Mouse (Mus musculus): Measurements from ENCODE around the gene Rps8.
A peak's percentile ranks its signal among the peaks of the same experiment; 100 is the strongest.

The Rps8 gene

DNA sequence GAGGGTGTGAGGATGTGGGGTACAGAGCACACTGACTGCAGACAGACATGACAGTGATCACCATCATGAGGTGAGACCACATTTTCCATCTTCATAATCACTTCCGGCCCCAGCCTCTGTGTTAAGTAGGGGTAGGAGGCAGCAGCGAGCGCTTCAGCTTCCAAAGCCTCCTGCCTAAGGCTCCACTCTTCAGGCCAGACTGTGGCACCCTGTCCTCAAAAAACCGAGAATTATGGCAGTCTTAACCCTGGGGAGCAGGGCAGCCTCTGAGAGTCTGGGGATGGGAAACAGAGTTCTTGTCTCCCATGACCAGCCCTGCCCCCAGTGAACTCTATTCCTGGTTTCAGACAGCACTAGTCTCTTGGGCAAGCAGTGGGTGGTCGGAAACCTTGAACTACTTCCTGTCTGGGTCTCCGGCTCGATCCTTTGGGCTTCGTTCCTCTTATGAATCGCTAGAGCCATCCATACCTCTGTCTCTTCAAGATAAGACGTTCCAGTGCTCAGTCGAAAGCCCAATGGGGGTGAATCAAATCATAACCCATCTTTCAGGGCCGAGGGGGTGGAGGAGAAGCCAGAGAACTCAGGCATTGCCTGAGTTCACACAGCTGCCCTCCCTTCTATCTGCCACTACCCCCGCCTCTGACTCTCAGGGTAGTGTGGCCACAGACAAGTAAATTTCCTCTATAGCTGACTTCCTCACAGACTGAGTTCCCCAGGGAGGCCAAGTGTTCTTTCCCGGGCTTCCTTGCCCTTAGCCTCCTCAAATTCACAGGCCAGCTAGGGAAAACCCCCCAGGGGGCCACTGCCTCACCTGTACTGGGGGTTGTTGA, 31.3 kb downstream of the Rps8 start:
- DNase-seq: no peak

- DNase-seq: no peak
Observed at GRCm38 (mm10) chr4:117124218-117124517, 31.9 kb downstream of the Rps8 start.

GRCm38 (mm10) chr4:117123546-117124217, 32.4 kb downstream of the Rps8 start:
- no peak for DNase-seq

- DNase-seq: peak in 1 of 2 experiments; percentile 6
Observed at GRCm38 (mm10) chr4:117122209-117122608, 33.8 kb downstream of the Rps8 start.

- peak; percentile 91 to 93 for DNase-seq
Observed at GRCm38 (mm10) chr4:117120445-117121414, 35.3 kb downstream of the Rps8 start.

DNA sequence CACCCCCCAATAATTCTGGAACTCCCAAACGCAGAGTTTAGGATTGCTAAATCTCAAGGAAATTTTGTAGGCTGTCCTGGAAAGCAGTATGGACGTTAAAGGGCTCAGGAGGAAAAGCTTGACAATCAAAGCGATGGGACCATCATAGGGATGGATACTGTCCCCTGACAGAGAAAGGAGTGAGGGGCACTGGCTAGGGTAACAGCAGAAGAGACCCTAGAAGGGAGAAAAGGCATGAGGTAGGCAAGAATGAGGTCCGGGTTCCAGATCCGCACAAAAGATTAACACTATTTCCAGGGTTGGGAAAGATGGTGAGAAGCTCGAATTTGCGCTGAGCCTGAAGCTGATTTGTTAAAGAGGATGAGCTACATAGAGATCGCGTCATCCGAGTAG, 36.0 kb downstream of the Rps8 start:
- no peak for DNase-seq

DNA sequence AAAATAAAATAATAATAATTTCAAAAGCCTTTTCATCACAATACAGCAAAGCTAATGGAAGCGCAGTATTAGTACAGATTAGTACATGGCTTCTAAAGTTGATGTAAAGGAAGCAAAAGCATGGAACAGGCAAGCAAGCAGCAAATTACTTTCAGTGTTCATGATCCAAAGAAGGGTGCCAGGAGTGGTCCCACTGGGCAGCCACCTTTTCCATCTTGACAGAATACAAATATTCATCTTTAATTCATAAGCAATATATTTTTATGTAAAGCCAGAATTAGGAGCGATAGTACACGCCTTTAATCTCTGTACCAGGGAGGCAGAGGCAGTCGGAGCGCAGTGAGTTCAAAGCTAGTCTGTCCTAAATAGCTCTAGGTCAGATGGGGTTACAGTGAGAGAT, 36.4 kb downstream of the Rps8 start:
- no peak for DNase-seq

GRCm38 (mm10) chr4:117117931-117118330, 38.1 kb downstream of the Rps8 start:
- no peak for DNase-seq

DNA sequence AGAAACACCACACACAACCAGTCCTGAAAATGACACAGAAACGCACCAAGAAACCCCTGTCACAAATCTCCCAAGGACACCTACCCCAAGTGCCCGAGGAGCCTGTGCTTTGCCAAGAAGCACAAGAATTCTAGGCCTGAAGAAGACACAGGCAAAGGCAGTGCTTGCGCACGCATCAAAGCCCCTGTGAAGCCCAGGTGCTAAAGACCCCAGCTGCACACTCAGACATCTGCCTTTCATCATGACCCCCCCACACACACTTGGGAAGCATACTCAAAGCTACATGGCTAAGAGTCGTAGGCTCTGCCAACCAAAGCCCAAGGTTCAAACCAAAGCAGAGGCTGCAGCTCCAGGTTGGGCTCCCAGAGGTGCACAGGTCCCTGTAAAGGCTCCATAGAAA, 40.5 kb downstream of the Rps8 start:
- DNase-seq: no peak

DNA sequence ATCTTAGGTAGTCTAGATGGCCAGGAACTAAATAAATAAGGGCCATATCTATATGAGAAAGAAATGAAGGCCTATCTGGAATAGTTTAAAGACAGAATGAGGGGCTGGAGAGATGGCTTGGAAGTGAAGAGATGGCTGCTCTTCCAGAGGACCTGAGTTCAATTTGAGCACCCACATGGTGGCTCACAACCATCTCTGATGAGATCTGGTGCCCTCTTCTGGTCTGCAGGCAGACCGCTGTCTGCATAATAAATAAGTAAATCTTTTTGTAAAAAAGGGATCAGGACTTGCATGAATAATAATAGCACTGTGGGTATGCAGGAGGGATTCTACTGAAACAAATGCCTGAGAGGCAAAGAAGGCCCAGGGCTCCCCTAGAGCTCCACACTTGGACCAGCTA, 42.8 kb downstream of the Rps8 start:
- no peak for DNase-seq

- no peak for DNase-seq
Observed at GRCm38 (mm10) chr4:117110985-117111384, 45.1 kb downstream of the Rps8 start.

DNA sequence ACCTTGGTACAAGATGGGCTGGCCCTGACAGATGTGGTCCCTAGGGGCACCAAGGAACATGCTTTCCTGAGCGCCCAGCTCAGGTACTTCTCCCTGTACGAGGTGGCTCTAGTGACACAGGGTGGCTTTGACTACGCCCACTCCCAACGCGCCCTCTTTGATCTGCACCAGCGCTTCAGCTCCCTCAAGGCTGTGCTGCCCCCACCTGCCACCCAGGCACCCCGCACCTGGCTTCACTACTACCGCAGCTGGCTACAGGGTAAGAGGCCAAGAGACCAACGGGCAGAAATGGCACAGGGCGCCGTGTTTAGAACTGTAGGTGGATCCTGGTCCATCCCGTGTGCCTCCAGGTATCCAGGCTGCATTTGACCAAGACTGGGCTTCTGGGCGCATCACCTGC, 45.8 kb downstream of the Rps8 start:
- DNase-seq: no peak

DNA sequence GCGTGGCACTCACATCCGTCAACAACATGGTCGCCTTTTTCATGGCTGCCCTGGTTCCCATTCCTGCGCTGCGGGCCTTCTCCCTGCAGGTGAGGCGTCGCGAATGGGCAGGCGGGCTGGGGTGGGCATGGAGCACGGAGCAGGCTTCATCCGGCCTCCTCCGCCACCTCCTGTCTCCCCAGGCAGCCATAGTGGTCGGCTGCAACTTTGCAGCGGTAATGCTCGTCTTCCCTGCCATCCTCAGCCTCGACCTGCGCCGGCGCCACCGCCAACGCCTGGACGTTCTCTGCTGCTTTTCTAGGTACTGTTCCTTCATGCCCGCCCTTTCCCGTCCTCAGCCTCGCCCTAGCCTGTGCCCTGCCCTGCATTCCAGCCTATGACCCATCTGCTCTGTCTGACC, 46.7 kb downstream of the Rps8 start:
- no peak for DNase-seq

- no peak for DNase-seq
Observed at GRCm38 (mm10) chr4:117108524-117108849, 47.6 kb downstream of the Rps8 start.

GRCm38 (mm10) chr4:117107813-117108523, 48.1 kb downstream of the Rps8 start:
- DNase-seq: no peak

- DNase-seq: no peak
Observed at GRCm38 (mm10) chr4:117105127-117105526, 50.9 kb downstream of the Rps8 start.

DNA sequence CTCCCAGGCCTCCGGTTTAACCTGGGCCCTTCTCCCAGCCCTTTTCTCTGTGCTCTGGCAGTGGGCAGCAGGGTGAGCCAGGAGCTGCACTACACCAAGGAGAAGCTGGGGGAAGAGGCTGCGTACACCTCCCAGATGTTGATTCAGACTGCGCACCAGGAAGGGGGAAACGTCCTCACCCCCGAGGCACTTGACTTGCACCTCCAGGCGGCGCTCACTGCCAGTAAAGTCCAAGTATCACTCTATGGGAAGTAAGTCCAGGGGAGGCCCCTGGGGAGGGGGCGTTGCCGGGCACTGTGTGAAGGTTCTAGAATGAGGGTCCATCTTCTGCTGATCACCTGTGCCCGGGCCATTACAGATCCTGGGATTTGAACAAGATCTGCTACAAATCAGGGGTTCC, 51.4 kb downstream of the Rps8 start:
- no peak for DNase-seq
